Mouse (Mus musculus) liver, embryonic 14.5 days (tissue): Measurements from ENCODE around the gene Sltm. TPM values are rescaled to one million over a fixed set of nuclear protein-coding genes. Genes with fewer than 3 reads are reported as not detected.
A peak's percentile ranks its signal among the peaks of the same experiment; 100 is the strongest.

Experiments
- ATAC-seq: fragments of 200-750 bp; cut with Nextera tagmentation; 2 replicates; pipeline ENCODE4 v1.8.0; 2017; ENCODE audit warnings: moderate number of reproducible peaks, mild to moderate bottlenecking, moderate library complexity; ENCODE audit not compliant: insufficient read depth
- DNase-seq, 3 experiments: peaks; one replicate each; pipeline ENCODE4 v3.0.0-alpha.2; 2012 to 2013; ENCODE audit warnings: low read depth in 3 of 3, low spot score in 3 of 3
- H3K27ac ChIP-seq: fragments of 300-500 bp; sonication (generic); 2 replicates; pipeline ENCODE4 v1.5.1; 2014; ENCODE audit warnings: moderate library complexity, mild to moderate bottlenecking, control low read depth, inconsistent platforms
- H3K27me3 ChIP-seq: fragments of 300-500 bp; sonication (generic); 2 replicates; pipeline ENCODE4 v1.6.1; 2014; ENCODE audit warnings: mild to moderate bottlenecking, low read length, moderate library complexity; ENCODE audit not compliant: control insufficient read depth, insufficient read depth
- H3K36me3 ChIP-seq: fragments of 300-500 bp; sonication (generic); replicated peaks from 2 replicates; pipeline ENCODE4 v1.6.1; 2014; ENCODE audit warnings: low read depth; ENCODE audit not compliant: control insufficient read depth, insufficient read depth
- H3K4me1 ChIP-seq, 2 experiments: fragments of 200-500 bp in 1 of 2; fragments of 300-500 bp in 1 of 2; sonication (generic) in 1 of 2; replicated peaks; 2 replicates each; pipeline ENCODE4 v1.6.1; 2012 to 2014; ENCODE audit warnings: antibody characterized with exemption in 1 of 2, inconsistent platforms in 1 of 2, low read length in 1 of 2; ENCODE audit not compliant: control insufficient read depth in 2 of 2, insufficient read depth in 2 of 2
- H3K4me2 ChIP-seq: fragments of 300-500 bp; sonication (generic); 2 replicates; pipeline ENCODE4 v1.6.1; 2014; ENCODE audit warnings: low read depth, mild to moderate bottlenecking, control low read depth, moderate library complexity
- H3K4me3 ChIP-seq, 2 experiments: fragments of 200-500 bp in 1 of 2; fragments of 300-500 bp in 1 of 2; sonication (generic) in 1 of 2; 2 replicates each; pipeline ENCODE4 v1.5.1; 2012 to 2014; ENCODE audit warnings: low read depth in 2 of 2, low read length in 2 of 2, mild to moderate bottlenecking in 2 of 2, control low read depth in 1 of 2, inconsistent platforms in 1 of 2, moderate library complexity in 1 of 2; ENCODE audit not compliant: insufficient read depth in 1 of 2
- H3K9ac ChIP-seq: fragments of 300-500 bp; sonication (generic); replicated peaks from 2 replicates; pipeline ENCODE4 v1.6.1; 2014; ENCODE audit warnings: mild to moderate bottlenecking, control low read depth, moderate library complexity
- H3K9me3 ChIP-seq: fragments of 300-500 bp; sonication (generic); 2 replicates; pipeline ENCODE4 v1.6.1; 2016; ENCODE audit warnings: low read length, mixed read lengths; ENCODE audit not compliant: control insufficient read depth
- CTCF ChIP-seq: IDR thresholded peaks from 2 replicates; pipeline ENCODE4 v1.5.1; 2016; ENCODE audit warnings: antibody characterized with exemption, low read depth, control low read depth
- EP300 ChIP-seq: IDR thresholded peaks from 2 replicates; pipeline ENCODE4 v1.6.1; 2016; ENCODE audit warnings: antibody characterized with exemption, low read depth
- WGBS: fragments of 180-500 bp; shearing (Covaris S2); extraction: QIAGEN DNeasy Blood & Tissue Kit; methylation state at CpG from one replicate; pipeline ENCODE4 v1.1.7; 2014; ENCODE audit not compliant: insufficient replicate concordance; 5-methylcytosine and 5-hydroxymethylcytosine counted together
- polyA plus RNA-seq, 2 experiments: library from polyadenylated mRNA; depleted of rRNA in 1 of 2; stranded (reverse) in 1 of 2; unstranded in 1 of 2; fragments of >200 nt; fragmentation: Nextera tagmentation in 1 of 2; extraction: Ambion mirVana in 1 of 2; gene quantifications; 2 replicates each; pipeline versions ENCODE4 v1.2.1 to v1.2.3; 2012 to 2014

Sltm gene
- polyA plus RNA-seq (2012; rRNA removed): 7.9 and 17.2 TPM in 2 replicates
- polyA plus RNA-seq (2014; fragmentation: Nextera tagmentation; extraction: Ambion mirVana): 12.7 and 15.6 TPM in 2 replicates

DNA sequence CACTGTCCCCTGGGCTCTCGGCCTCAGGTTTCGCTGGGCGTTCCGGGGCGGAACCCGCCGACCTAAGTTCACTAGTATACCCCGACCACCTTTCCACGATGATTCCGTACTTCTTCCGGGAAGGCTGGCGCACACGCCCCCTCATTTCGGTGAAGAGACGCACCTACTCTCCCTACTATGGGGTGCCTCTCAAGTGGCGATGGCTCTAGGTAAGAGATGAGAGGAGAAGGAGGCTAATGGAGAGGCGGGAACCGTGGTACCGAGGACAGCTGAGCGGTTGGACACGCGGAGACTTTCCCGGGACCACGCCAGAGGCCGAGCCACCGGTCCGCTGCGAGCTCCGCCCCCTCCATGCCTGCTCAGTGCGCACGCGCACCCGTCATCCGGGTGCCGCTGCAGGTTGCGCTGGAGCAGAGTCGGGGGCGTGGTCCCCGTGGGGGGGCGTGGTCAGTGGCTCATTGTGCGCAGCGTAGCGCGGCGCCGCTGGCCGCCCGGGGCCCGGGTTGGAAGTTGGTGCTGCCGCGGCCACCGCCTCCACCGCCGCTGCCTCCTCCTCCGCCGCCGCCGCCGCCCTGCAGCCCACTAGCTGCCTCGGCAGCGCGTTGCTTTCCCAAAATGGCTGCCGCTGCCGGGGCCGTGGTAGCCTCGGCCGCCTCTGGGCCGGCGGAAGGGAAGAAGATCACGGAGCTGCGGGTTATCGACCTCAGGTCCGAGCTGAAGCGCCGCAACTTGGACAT lies at the start of gene Sltm:
TSS of gene Sltm (plus strand) at position 450 of the 737 bp plus-strand sequence.
- Histone ChIP-seq H3K9me3 (no peaks in the 10 kb centered on the region), H3K4me3 (peak within 1 kb of the TSS; percentile 83 to 95), H3K9ac (peak within 1 kb of the TSS; percentile 94), H3K27ac (peak within 1 kb of the TSS; percentile 97), H3K4me2 (peak within 1 kb of the TSS; percentile 85), H3K27me3 (no peaks in the 10 kb centered on the region), H3K4me1 (peaks cover 4 to 9% of the 10 kb centered on the region in 2 experiments; a peak in 3 of 4 replicates), H3K36me3 (no peaks in the 10 kb centered on the region; the same call in 1 of the 2 replicates)
- DNase-seq: peak; percentile 92 to 94 (median 94)
- TF ChIP-seq CTCF (no peak), EP300 (no peak)
- ATAC-seq: peak; percentile 92
- WGBS: under 1% methylated on average over 66 of the region's 75 CpGs

DNA sequence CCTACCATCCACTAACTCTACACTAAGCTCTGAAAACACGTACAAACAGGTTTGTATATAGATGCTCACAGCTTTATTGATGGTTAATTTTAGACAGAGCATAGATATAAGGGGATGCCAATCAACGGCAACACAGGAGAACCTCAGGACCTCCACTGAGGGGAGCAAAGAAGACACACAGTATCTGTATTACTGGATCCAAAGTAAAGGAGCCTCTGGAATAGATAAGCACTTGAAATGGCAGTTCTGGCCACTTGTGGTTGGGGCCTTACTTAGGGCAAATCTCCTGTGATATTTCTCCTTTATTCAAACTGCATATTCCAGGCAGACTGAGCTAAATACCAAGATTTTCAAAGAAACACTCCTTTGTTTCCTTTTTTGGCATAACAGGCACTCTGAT lies 49.5 kb upstream of the Sltm start:
- ATAC-seq (peak; percentile 60; the same call in 1 of the 2 replicates), DNase-seq (no peak)
- Histone ChIP-seq H3K4me1 (peaks cover 15 to 17% of the 10 kb centered on the region in 2 experiments), H3K27ac (no peak overlapping the region), H3K36me3 (peaks cover 2% of the 10 kb centered on the region; the same call in 1 of the 2 replicates), H3K27me3 (no peaks in the 10 kb centered on the region), H3K4me3 (no peak overlapping the region), H3K9me3 (no peaks in the 10 kb centered on the region), H3K9ac (no peak overlapping the region), H3K4me2 (peak overlapping the region; percentile 11)
- WGBS: 29% methylated on average over 2 of the region's 2 CpGs
- TF ChIP-seq EP300 (0 out of 2 replicates have a peak, but pooled peaks have one; percentile 14), CTCF (no peak)

DNA sequence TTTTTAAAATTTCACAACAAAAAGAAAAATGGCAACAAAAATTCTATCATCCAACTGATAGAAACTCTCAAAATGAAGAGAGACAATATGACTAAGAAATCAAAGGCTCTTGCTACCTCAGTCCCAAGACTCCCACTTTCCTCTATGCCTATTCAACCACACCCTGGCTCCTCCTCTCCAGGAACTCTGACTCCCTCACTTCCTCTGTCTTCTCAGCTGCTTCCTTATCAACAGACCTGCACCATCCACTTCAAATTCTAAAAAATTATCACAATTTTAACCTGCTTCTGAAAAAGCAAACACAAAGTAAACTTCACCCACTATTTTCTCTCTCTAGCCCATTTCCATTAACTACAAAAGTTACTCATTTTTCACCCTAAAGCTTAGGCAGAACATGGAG lies 45.6 kb upstream of the Sltm start:
- Histone ChIP-seq H3K9ac (no peak overlapping the region), H3K9me3 (no peaks in the 10 kb centered on the region), H3K36me3 (0 out of 2 replicates have a peak, but pooled peaks cover 2% of the 10 kb centered on the region), H3K4me1 (peaks cover 14 to 15% of the 10 kb centered on the region in 2 experiments), H3K27me3 (no peaks in the 10 kb centered on the region), H3K4me3 (no peak overlapping the region), H3K27ac (no peak overlapping the region), H3K4me2 (no peak overlapping the region)
- DNase-seq (no peak), ATAC-seq (no peak)
- TF ChIP-seq CTCF (no peak), EP300 (no peak)

DNA sequence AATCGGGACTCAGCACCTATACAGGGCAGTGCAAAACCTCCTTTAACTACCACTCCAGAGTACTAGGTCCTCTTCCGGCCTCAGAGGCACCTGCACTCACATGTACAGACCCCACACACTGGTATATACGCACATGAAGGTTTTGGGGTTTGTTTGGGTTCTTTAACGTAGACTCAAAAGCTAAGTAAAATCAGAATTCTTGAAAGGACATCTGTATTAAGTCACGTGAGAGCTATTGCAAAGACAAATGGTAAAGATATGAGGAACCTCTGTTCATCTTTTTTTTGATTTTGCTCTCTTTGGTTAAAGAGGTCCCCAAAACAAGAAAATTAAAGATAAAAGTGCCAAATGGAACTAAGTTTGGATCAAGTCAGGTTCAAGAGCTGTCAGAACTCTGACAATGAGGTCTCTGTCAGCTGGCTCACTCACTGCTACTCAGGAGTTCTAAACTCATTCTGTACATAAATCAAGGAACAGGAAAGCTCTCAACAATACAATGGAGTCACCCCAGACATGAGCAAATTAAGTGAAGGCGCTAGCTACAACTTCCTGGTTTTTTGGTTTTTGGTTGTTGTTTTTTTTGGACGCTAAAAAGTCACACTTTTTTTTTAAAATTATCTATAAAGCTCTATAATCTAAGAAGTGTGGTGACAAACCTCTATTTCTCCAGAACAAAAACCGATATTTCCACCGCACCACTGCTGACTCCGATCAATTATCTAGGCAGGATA lies 40.1 kb upstream of the Sltm start:
- TF ChIP-seq EP300 (no peak), CTCF (no peak)
- no peak for DNase-seq
- Histone ChIP-seq H3K36me3 (no peaks in the 10 kb centered on the region), H3K4me1 (peaks cover 3 to 8% of the 10 kb centered on the region in 2 experiments), H3K4me2 (peak overlapping the region; percentile 80), H3K9me3 (no peaks in the 10 kb centered on the region), H3K27me3 (no peaks in the 10 kb centered on the region; the same call in 1 of the 2 replicates), H3K4me3 (peak overlapping the region; percentile 86 to 99), H3K27ac (peak overlapping the region; percentile 87), H3K9ac (peak overlapping the region; percentile 97)
- no peak for ATAC-seq
- WGBS: 25% methylated on average over 10 of the region's 10 CpGs
